Mouse (Mus musculus) lung, postnatal 0 days (tissue): ENCODE measurements around the gene Rln3.

Experiments used
- CTCF ChIP-seq: IDR thresholded peaks from 2 replicates; pipeline ENCODE4 v1.5.1; 2016; ENCODE audit warnings: antibody characterized with exemption, mild to moderate bottlenecking
- EP300 ChIP-seq: IDR thresholded peaks from 2 replicates; pipeline ENCODE4 v1.6.1; 2016; ENCODE audit warnings: antibody characterized with exemption, mild to moderate bottlenecking, control low read depth

GRCm38 (mm10) chr8:84065457-84066072 is 20.8 kb upstream of the Rln3 start:
- TF ChIP-seq CTCF (no peak), EP300 (no peak)
